ENCODE assay signal across 17 mouse cellular contexts in the genomic region with DNA sequence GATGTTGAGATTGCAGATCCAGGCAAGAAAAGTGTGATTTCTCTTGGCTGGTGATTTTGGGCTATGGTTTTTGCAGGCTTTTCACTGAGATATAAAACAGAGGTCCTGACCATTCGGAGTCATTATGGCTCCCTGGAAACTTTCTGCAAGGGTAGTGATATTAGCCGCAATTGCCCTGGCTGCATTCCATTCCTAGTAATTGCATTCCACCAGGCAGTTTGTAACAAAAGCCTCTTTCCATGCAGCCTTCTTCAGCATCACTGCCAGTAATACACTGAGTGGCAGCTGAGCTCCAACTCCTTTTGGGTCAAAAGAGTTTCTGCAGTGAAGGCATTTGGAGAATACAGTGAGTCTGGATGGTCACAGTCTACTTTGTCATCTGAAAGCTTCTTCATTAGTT.
DNase-seq lines count a peak whose midpoint lies in the region; ATAC-seq and TF ChIP-seq lines count a peak whose summit lies in the region.
"Had no signal": no experiment of that assay in that cellular context is flagged by ENCODE, and none has a peak within 500 bp of the region (broad histone marks: within the 10 kb centered on the region; RNA-seq: fewer than 3 reads in every experiment).

No protein-coding gene starts in this region.

- DNase-seq in forebrain, embryonic 11.5 days (ENCODE audit: low spot score), result no peak
- DNase-seq in lung, embryonic 14.5 days, result peak; percentile 46
- DNase-seq in lung, adult 2 months, result no peak
- peak; percentile 10 for DNase-seq in kidney, postnatal 14 days
- no peak for DNase-seq in adrenal gland, adult 18-20 months (ENCODE audit: low spot score in 2 of 2)
- DNase-seq in layer of hippocampus, postnatal 25 days (ENCODE audit: extremely low spot score in 1 of 2, low spot score in 1 of 2), result no peak
- no peak for DNase-seq in frontal cortex, postnatal 14 days (ENCODE audit: low spot score in 2 of 2)
- DNase-seq: cerebellum, postnatal 25 days; heart, adult 18-20 months; thymus, postnatal 14 days had no signal

- H3K27ac ChIP-seq in forebrain, embryonic 11.5 days (ENCODE audit: low read depth, low read length), result peak overlapping the region; percentile 34; the same call in 1 of the 2 replicates
- H3K27ac ChIP-seq in forebrain, embryonic 15.5 days (replicated peaks), result no peak overlapping the region
- no peak overlapping the region for H3K27ac ChIP-seq in lung, embryonic 14.5 days (ENCODE audit: low read depth)
- H3K27ac ChIP-seq: hindbrain, embryonic 15.5 days; liver, embryonic 14.5 days; midbrain, embryonic 10.5 days; stomach, postnatal 0 days had no signal

- no peak overlapping the region for H3K4me2 ChIP-seq in forebrain, embryonic 11.5 days (ENCODE audit: low read depth, low read length, severe bottlenecking)
- no peak overlapping the region for H3K4me2 ChIP-seq in forebrain, embryonic 15.5 days (replicated peaks)
- H3K4me2 ChIP-seq in lung, embryonic 14.5 days, result no peak overlapping the region
- H3K4me2 ChIP-seq: hindbrain, embryonic 15.5 days had no signal

- H3K9ac ChIP-seq in forebrain, embryonic 11.5 days (ENCODE audit: low read length), result no peak overlapping the region
- H3K9ac ChIP-seq in forebrain, embryonic 15.5 days (replicated peaks), result no peak overlapping the region
- no peak overlapping the region for H3K9ac ChIP-seq in lung, embryonic 14.5 days
- H3K9ac ChIP-seq: hindbrain, embryonic 15.5 days; liver, embryonic 14.5 days had no signal

- TF ChIP-seq CTCF in lung, embryonic 14.5 days (IDR thresholded peaks at IDR 0.05; ENCODE audit: low read depth), result no peak
- no peak for TF ChIP-seq CTCF in lung, adult 2 months (IDR thresholded peaks at IDR 0.05; ENCODE audit: insufficient read depth, low read length)

- H3K4me1 ChIP-seq in forebrain, embryonic 11.5 days (replicated peaks; ENCODE audit: control insufficient read depth, insufficient read depth, low read length), result peaks cover 6% of the 10 kb centered on the region
- peaks cover 5% of the 10 kb centered on the region for H3K4me1 ChIP-seq in forebrain, embryonic 15.5 days
- no peaks in the 10 kb centered on the region for H3K4me1 ChIP-seq in lung, embryonic 14.5 days (ENCODE audit: insufficient read depth)
- no peaks in the 10 kb centered on the region for H3K4me1 ChIP-seq in lung, adult 2 months (ENCODE audit: control insufficient read depth, insufficient read depth, low read length)

- no peak for TF ChIP-seq POLR2A in lung, adult 2 months (IDR thresholded peaks at IDR 0.05; ENCODE audit: borderline replicate concordance, extremely low read depth, low read depth, low read length)

- H3K27me3 ChIP-seq in forebrain, embryonic 11.5 days (ENCODE audit: control insufficient read depth, insufficient read depth, low read length), result no peaks in the 10 kb centered on the region
- H3K27me3 ChIP-seq in forebrain, embryonic 15.5 days, result no peaks in the 10 kb centered on the region
- no peaks in the 10 kb centered on the region for H3K27me3 ChIP-seq in lung, embryonic 14.5 days (ENCODE audit: insufficient read depth, low read length)
- H3K27me3 ChIP-seq: hindbrain, embryonic 15.5 days had no signal

- H3K36me3 ChIP-seq in forebrain, embryonic 11.5 days (ENCODE audit: control insufficient read depth, insufficient read depth, low read length), result no peaks in the 10 kb centered on the region
- H3K36me3 ChIP-seq in forebrain, embryonic 15.5 days, result no peaks in the 10 kb centered on the region
- H3K36me3 ChIP-seq in lung, embryonic 14.5 days (ENCODE audit: insufficient read depth), result no peaks in the 10 kb centered on the region
- H3K36me3 ChIP-seq: hindbrain, embryonic 15.5 days; midbrain, embryonic 10.5 days had no signal

- ATAC-seq in forebrain, embryonic 11.5 days (replicated peaks; ENCODE audit: low FRiP score), result no peak
- no peak; the same call in 1 of the 2 replicates for ATAC-seq in forebrain, embryonic 15.5 days (replicated peaks)
- no peak for ATAC-seq in lung, embryonic 14.5 days (ENCODE audit: insufficient read depth)
- ATAC-seq: activated CD4-positive, CD25-positive, alpha-beta regulatory T cell, adult 4 months; intestine, postnatal 0 days had no signal

- no peaks in the 10 kb centered on the region for H3K9me3 ChIP-seq in forebrain, embryonic 11.5 days (ENCODE audit: control insufficient read depth, low read length)
- H3K9me3 ChIP-seq in forebrain, embryonic 15.5 days, result no peaks in the 10 kb centered on the region
- H3K9me3 ChIP-seq in lung, embryonic 14.5 days (ENCODE audit: low read depth, low read length), result no peaks in the 10 kb centered on the region
- H3K9me3 ChIP-seq: hindbrain, embryonic 15.5 days; midbrain, embryonic 10.5 days had no signal

- no peak overlapping the region for H3K4me3 ChIP-seq in forebrain, embryonic 11.5 days (ENCODE audit: low read depth, low read length)
- no peak overlapping the region for H3K4me3 ChIP-seq in forebrain, embryonic 15.5 days
- no peak overlapping the region for H3K4me3 ChIP-seq in lung, embryonic 14.5 days (ENCODE audit: low read depth, low read length)
- no peak overlapping the region for H3K4me3 ChIP-seq in lung, adult 2 months (replicated peaks; ENCODE audit: extremely low read depth, low read depth, low read length)
- H3K4me3 ChIP-seq: hindbrain, embryonic 15.5 days; midbrain, embryonic 10.5 days had no signal

- WGBS in forebrain, embryonic 11.5 days, result 33% methylated on average over 2 of the region's 2 CpGs
- 15% methylated on average over 2 of the region's 2 CpGs for WGBS in forebrain, embryonic 15.5 days
- 56% methylated on average over 2 of the region's 2 CpGs for WGBS in lung, embryonic 14.5 days
- WGBS in lung, adult 2 months, result 48% methylated on average over 2 of the region's 2 CpGs

Comparison
In these comparisons a context has a peak if more than half of its experiments do, and no peak if none do; other contexts are left out.
1. DNase-seq: peak in lung, embryonic 14.5 days (single experiment) and kidney, postnatal 14 days (single experiment); none in forebrain, embryonic 11.5 days (single experiment), lung, adult 2 months (single experiment), adrenal gland, adult 18-20 months (0 of 2), layer of hippocampus, postnatal 25 days (0 of 2) and frontal cortex, postnatal 14 days (0 of 2).